In the genomic region with DNA sequence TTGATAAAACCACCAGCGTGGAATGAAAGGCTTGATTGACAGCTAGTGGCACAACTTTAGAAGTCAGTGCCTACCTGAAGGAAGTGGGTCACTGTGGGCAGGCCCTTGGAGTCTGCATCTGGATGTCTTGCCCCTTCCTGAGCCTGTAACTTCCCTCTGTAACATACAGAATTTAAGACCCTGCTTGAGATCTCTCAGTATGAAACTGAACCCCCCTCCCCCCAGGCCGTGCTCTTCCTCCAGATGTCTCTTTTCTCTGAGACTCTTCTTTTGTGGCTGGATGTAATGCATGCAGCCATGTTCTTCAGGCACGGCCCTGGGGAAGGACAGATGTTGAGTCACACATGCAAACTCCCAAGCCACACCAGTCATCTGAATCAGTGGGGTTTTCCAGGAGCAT, we compare ENCODE assay signal across 29 mouse cellular contexts. TPM values are rescaled to one million over a fixed set of nuclear protein-coding genes. Genes with fewer than 3 reads are reported as not detected.
DNase-seq lines count a peak whose midpoint lies in the region; ATAC-seq and TF ChIP-seq lines count a peak whose summit lies in the region.
"Had no signal": no experiment of that assay in that cellular context is flagged by ENCODE, and none has a peak within 500 bp of the region (broad histone marks: within the 10 kb centered on the region; RNA-seq: fewer than 3 reads in every experiment).

No protein-coding gene starts in this region.

- no peak overlapping the region for H3K27ac ChIP-seq in CH12.LX (ENCODE audit: insufficient read depth, low read depth)
- H3K27ac ChIP-seq in hindbrain, embryonic 13.5 days: no peak overlapping the region
- H3K27ac ChIP-seq: gastrocnemius, adult 2 months; hindbrain, embryonic 15.5 days had no signal

- H3K79me2 ChIP-seq in CH12.LX (replicated peaks; ENCODE audit: control insufficient read depth, extremely low read depth, insufficient read depth, poor library complexity, severe bottlenecking): no peaks in the 10 kb centered on the region

- peak; percentile 31; the same call in 1 of the 2 replicates for TF ChIP-seq EP300 in CH12.LX (IDR thresholded peaks at IDR 0.05; ENCODE audit: low read length)

- in situ Hi-C loops in CH12.LX (cut with MboI; ENCODE audit: low pct_ligation_motif_present, low pct_unique_long_range_greater_than_20kb, low sequenced_read_pairs): loop anchor here (5.0 kb wide), 1 partner anchor 207 kb away; the partner anchor contains the start of gene Nog

- H3K36me3 ChIP-seq in CH12.LX (replicated peaks in 1 of 2; ENCODE audit: control insufficient read depth in 1 of 2, insufficient read depth in 1 of 2, low read length in 1 of 2): no peaks in the 10 kb centered on the region
- H3K36me3 ChIP-seq in hindbrain, embryonic 13.5 days: no peaks in the 10 kb centered on the region
- H3K36me3 ChIP-seq: G1E; hindbrain, embryonic 15.5 days had no signal

- 83% methylated on average over 3 of the region's 3 CpGs for WGBS in hindbrain, embryonic 13.5 days

- TF ChIP-seq CTCF in CH12.LX (conservative IDR thresholded peaks at IDR 0.05 in 1 of 2, IDR thresholded peaks at IDR 0.05 in 1 of 2; ENCODE audit: low read depth in 2 of 2, low read length in 2 of 2): no peak

- peaks cover 18 to 70% of the 10 kb centered on the region in 2 experiments for H3K4me1 ChIP-seq in CH12.LX (ENCODE audit: control insufficient read depth in 1 of 2, insufficient read depth in 2 of 2)
- no peaks in the 10 kb centered on the region for H3K4me1 ChIP-seq in hindbrain, embryonic 13.5 days (replicated peaks)
- H3K4me1 ChIP-seq: hindbrain, embryonic 15.5 days had no signal

- no peak for TF ChIP-seq POLR2A in CH12.LX (IDR thresholded peaks at IDR 0.05; ENCODE audit: low read depth, low read length)

- peak; percentile 63 for DNase-seq in CH12.LX (ENCODE audit: extremely low read depth)
- DNase-seq in thymus, adult 18-20 months: peak; percentile 56 to 75
- peak; percentile 70 to 72 for DNase-seq in thymus, postnatal 10 days (ENCODE audit: low spot score in 2 of 2)
- DNase-seq in thymus, postnatal 36 days: peak; percentile 61 to 75
- no peak for DNase-seq in gastrocnemius, postnatal 10 days
- DNase-seq in layer of hippocampus, postnatal 10 days (ENCODE audit: low spot score in 2 of 2): no peak
- DNase-seq: adrenal gland, postnatal 10 days; adrenal gland, postnatal 36 days; cerebellum, adult 18-20 months; cerebellum, adult 9-10 months; cerebellum, postnatal 14 days; forebrain, postnatal 0 days; gastrocnemius, adult 2 months; gastrocnemius, postnatal 36 days; heart, postnatal 10 days; heart, postnatal 36 days had no signal

- no peak for ATAC-seq in erythroblast, adult 5-6 weeks (replicated peaks; ENCODE audit: low FRiP score, poor library complexity, severe bottlenecking)
- ATAC-seq in hindbrain, embryonic 13.5 days (ENCODE audit: low FRiP score): no peak
- ATAC-seq: forebrain, embryonic 14.5 days; forebrain, postnatal 0 days; Patski had no signal

- no peak overlapping the region for H3K4me2 ChIP-seq in CH12.LX (ENCODE audit: insufficient read depth, low read depth, poor library complexity, severe bottlenecking)
- H3K4me2 ChIP-seq in hindbrain, embryonic 13.5 days: no peak overlapping the region
- H3K4me2 ChIP-seq: heart, embryonic 11.5 days; hindbrain, embryonic 15.5 days had no signal

- no peak overlapping the region for H3K9ac ChIP-seq in CH12.LX (ENCODE audit: insufficient read depth, low read depth)
- no peak overlapping the region for H3K9ac ChIP-seq in hindbrain, embryonic 13.5 days
- H3K9ac ChIP-seq: forebrain, postnatal 0 days; hindbrain, embryonic 15.5 days had no signal

- TF ChIP-seq RAD21 in CH12.LX (IDR thresholded peaks at IDR 0.05; ENCODE audit: low read depth, low read length): no peak

- H3K27me3 ChIP-seq in CH12.LX (replicated peaks): no peaks in the 10 kb centered on the region
- no peaks in the 10 kb centered on the region for H3K27me3 ChIP-seq in hindbrain, embryonic 13.5 days
- H3K27me3 ChIP-seq: hindbrain, embryonic 15.5 days; Patski had no signal

- H3K9me3 ChIP-seq in CH12.LX (replicated peaks; ENCODE audit: low read length): peaks cover 25% of the 10 kb centered on the region
- H3K9me3 ChIP-seq in hindbrain, embryonic 13.5 days: no peaks in the 10 kb centered on the region
- H3K9me3 ChIP-seq: G1E; hindbrain, embryonic 15.5 days had no signal

- no peak overlapping the region for H3K4me3 ChIP-seq in CH12.LX (replicated peaks in 1 of 3; ENCODE audit: low read depth in 2 of 3, low read length in 2 of 3, poor library complexity in 1 of 3)
- no peak overlapping the region for H3K4me3 ChIP-seq in hindbrain, embryonic 13.5 days
- H3K4me3 ChIP-seq: gastrocnemius, adult 2 months; hindbrain, embryonic 15.5 days had no signal

- dilution Hi-C loops in CH12.LX (cut with MboI; ENCODE audit: extremely low pct_ligation_motif_present, extremely low pct_unique_long_range_greater_than_20kb, low sequenced_read_pairs): no loop called here

TF ChIP-seq in CH12.LX, 34 proteins besides CTCF, POLR2A, EP300 and RAD21:
- no peak for TF ChIP-seq IRF4 (IDR thresholded peaks at IDR 0.05; ENCODE audit: low read depth, low read length)
- TF ChIP-seq ETS1 (conservative IDR thresholded peaks at IDR 0.05; ENCODE audit: low read depth, low read length): peak; percentile 29
- no peak for TF ChIP-seq ZKSCAN1 (IDR thresholded peaks at IDR 0.05; ENCODE audit: borderline replicate concordance, low read depth, low read length)
- 0 out of 2 replicates have a peak, but pooled peaks have one; percentile 31 for TF ChIP-seq TCF12 (IDR thresholded peaks at IDR 0.05; ENCODE audit: low read depth, low read length)
- TF ChIP-seq ZMIZ1 (IDR thresholded peaks at IDR 0.05; ENCODE audit: low read depth, low read length): no peak
- no peak for TF ChIP-seq UBTF (IDR thresholded peaks at IDR 0.05; ENCODE audit: low read depth, low read length)
- TF ChIP-seq SMC3 (IDR thresholded peaks at IDR 0.05; ENCODE audit: low read depth, low read length): no peak
- TF ChIP-seq POLR2AphosphoS2 (IDR thresholded peaks at IDR 0.05; ENCODE audit: low read depth, low read length): no peak
- TF ChIP-seq BHLHE40 (IDR thresholded peaks at IDR 0.05; ENCODE audit: low read depth, low read length): peak; percentile 38; the same call in 1 of the 2 replicates
- no peak for TF ChIP-seq NELFE (IDR thresholded peaks at IDR 0.05; ENCODE audit: low read depth, low read length)
- TF ChIP-seq MAZ (IDR thresholded peaks at IDR 0.05; ENCODE audit: low read depth, low read length): no peak
- TF ChIP-seq HCFC1 (IDR thresholded peaks at IDR 0.05; ENCODE audit: low read depth, low read length): no peak

RNA-seq across cellular contexts. Expression of gene Gm525, which starts 21.7 kb away (rescaled TPM):
- total RNA-seq in CH12.LX (2012; rRNA removed): 0.34 and 0.46 TPM in 2 replicates
- not detected in 2 replicates for total RNA-seq in CH12.LX (2014; rRNA removed)
- 0.83 TPM in 1 of 2 replicates, not detected in the other for polyA plus RNA-seq in CH12.LX (2012; ENCODE audit: insufficient read length, low read depth)
- total RNA-seq in erythroblast, adult 5-6 weeks (2015; ENCODE audit: low replicate concordance): not detected in 2 replicates
- total RNA-seq in erythroblast, adult 5-6 weeks (2017; ENCODE audit: low replicate concordance): not detected in 2 replicates
- not detected for total RNA-seq in gastrocnemius, postnatal 10 days (2021)
- polyA plus RNA-seq in hindbrain, embryonic 13.5 days (2015; fragmentation: Nextera tagmentation; extraction: Ambion mirVana): not detected in 2 replicates
- total RNA-seq in layer of hippocampus, postnatal 10 days (2021): not detected
- total RNA-seq: adrenal gland, adult 18-20 months; adrenal gland, postnatal 10 days; adrenal gland, postnatal 36 days; forebrain, postnatal 0 days; G1E; gastrocnemius, adult 2 months; gastrocnemius, postnatal 36 days; granulocyte monocyte progenitor cell, adult 5-6 weeks; heart, postnatal 10 days; heart, postnatal 36 days had no signal
- polyA plus RNA-seq: embryonic facial prominence, embryonic 11.5 days; forebrain, embryonic 11.5 days; forebrain, embryonic 14.5 days; G1E; heart, embryonic 11.5 days; heart, embryonic 14.5 days; hindbrain, embryonic 11.5 days; hindbrain, embryonic 15.5 days; Patski had no signal

RNA-seq across cellular contexts. Expression of gene Dgke, which starts 28.7 kb away (rescaled TPM):
- 4.8 and 5.8 TPM in 2 replicates for total RNA-seq in CH12.LX (2012; rRNA removed)
- 13.4 and 14.3 TPM in 2 replicates for total RNA-seq in CH12.LX (2014; rRNA removed)
- 15.0 and 17.0 TPM in 2 replicates for polyA plus RNA-seq in CH12.LX (2012; ENCODE audit: insufficient read length, low read depth)
- not detected in 2 replicates for total RNA-seq in erythroblast, adult 5-6 weeks (2015; ENCODE audit: low replicate concordance)
- total RNA-seq in erythroblast, adult 5-6 weeks (2017; ENCODE audit: low replicate concordance): 0.70 and 1.8 TPM in 2 replicates
- total RNA-seq in gastrocnemius, postnatal 10 days (2021): 1 to 10 TPM; 4.5 to 5.4 TPM
- polyA plus RNA-seq in hindbrain, embryonic 13.5 days (2015; fragmentation: Nextera tagmentation; extraction: Ambion mirVana): 14.8 and 15.6 TPM in 2 replicates
- total RNA-seq in layer of hippocampus, postnatal 10 days (2021): 10 to 100 TPM; 35.4 to 37.8 TPM

Comparison
In these comparisons a context has a peak if more than half of its experiments do, and no peak if none do; other contexts are left out.
1. DNase-seq: peak in CH12.LX (single experiment), thymus, adult 18-20 months (2 of 2), thymus, postnatal 10 days (2 of 2) and thymus, postnatal 36 days (2 of 2); none in gastrocnemius, postnatal 10 days (single experiment) and layer of hippocampus, postnatal 10 days (0 of 2).